Mouse (Mus musculus) embryonic facial prominence, embryonic 13.5 days (tissue): ENCODE results near the gene Erg. TPM values are rescaled to one million over a fixed set of nuclear protein-coding genes. Genes with fewer than 3 reads are reported as not detected.

Experiments
- ATAC-seq: fragments of 200-750 bp; cut with Nextera tagmentation; 2 replicates; pipeline ENCODE4 v1.8.0; 2017; ENCODE audit warnings: low read depth; ENCODE audit not compliant: insufficient number of reproducible peaks, insufficient read depth, low FRiP score, low TSS enrichment
- H3K27ac ChIP-seq: fragments of 300-500 bp; sonication (generic); 2 replicates; pipeline ENCODE4 v1.5.1; 2015; ENCODE audit warnings: moderate library complexity, mild to moderate bottlenecking, inconsistent platforms
- H3K27me3 ChIP-seq: fragments of 300-500 bp; sonication (generic); 2 replicates; pipeline ENCODE4 v1.6.1; 2015; ENCODE audit warnings: mild to moderate bottlenecking, inconsistent platforms
- H3K36me3 ChIP-seq: fragments of 300-500 bp; sonication (generic); 2 replicates; pipeline ENCODE4 v1.6.1; 2015; ENCODE audit warnings: mild to moderate bottlenecking, inconsistent platforms
- H3K4me1 ChIP-seq: fragments of 300-500 bp; sonication (generic); 2 replicates; pipeline ENCODE4 v1.6.1; 2015; ENCODE audit warnings: inconsistent platforms
- H3K4me2 ChIP-seq: fragments of 300-500 bp; sonication (generic); 2 replicates; pipeline ENCODE4 v1.6.1; 2015; ENCODE audit warnings: moderate library complexity, mild to moderate bottlenecking, inconsistent platforms
- H3K4me3 ChIP-seq: fragments of 300-500 bp; sonication (generic); 2 replicates; pipeline ENCODE4 v1.5.1; 2015; ENCODE audit warnings: mild to moderate bottlenecking, inconsistent platforms
- H3K9ac ChIP-seq: fragments of 300-500 bp; sonication (generic); 2 replicates; pipeline ENCODE4 v1.6.1; 2015; ENCODE audit warnings: mild to moderate bottlenecking, inconsistent platforms
- H3K9me3 ChIP-seq: fragments of 300-500 bp; sonication (generic); 2 replicates; pipeline ENCODE4 v1.6.1; 2016; ENCODE audit warnings: inconsistent platforms
- whole genome bisulfite sequencing: fragments of 180-500 bp; shearing (Covaris S2); methylation state at CpG from one replicate; pipeline ENCODE4 v1.1.7; 2015; ENCODE audit warnings: mixed read lengths; 5-methylcytosine and 5-hydroxymethylcytosine counted together
- polyA plus RNA-seq: library from polyadenylated mRNA; unstranded; fragments of >200 nt; fragmentation: Nextera tagmentation; extraction: Ambion mirVana; gene quantifications from 2 replicates; pipeline ENCODE4 v1.2.1, GENCODE M21; 2015

The Erg gene
- polyA plus RNA-seq, 1 experiment from 2014 or later: 17.2 TPM

DNA sequence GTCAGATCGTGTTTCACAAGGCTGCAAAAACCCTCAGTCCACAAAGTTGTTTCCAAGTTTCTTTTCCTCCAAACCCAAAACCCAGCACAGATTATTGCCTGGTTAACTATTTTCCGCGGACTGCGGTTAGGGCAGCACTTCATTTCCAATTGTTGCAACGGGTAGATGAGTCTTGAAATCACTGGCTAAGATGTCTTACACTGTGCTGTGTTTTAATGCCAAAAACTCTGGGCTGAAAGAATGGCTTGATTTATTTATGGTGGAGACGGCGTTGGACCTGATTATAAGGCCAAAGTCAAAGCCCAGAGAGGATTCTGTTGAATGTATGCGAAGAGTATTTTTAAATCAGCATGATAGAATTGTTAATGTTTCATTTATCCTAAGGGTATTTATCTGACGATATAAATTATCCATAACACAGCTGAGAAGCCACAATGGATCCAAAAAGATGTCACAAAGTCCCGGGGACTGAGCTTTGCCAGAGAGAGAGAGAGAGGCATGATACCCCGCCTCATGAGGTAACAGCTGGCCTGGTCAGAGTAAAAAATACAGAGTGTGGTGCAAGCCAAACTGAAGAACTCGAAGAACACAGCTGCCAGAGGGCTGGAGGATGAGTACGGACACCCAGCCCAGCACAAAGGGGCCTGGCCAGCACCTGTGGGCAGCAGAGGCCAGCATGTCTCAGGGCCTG, 53.9 kb downstream of the Erg start:
- WGBS: 68% methylated on average over 13 of the region's 13 CpGs
- no peak for ATAC-seq
- H3K4me3 ChIP-seq: no peak overlapping the region
- no peaks in the 10 kb centered on the region for H3K36me3 ChIP-seq
- peaks cover 16% of the 10 kb centered on the region for H3K4me1 ChIP-seq
- H3K9ac ChIP-seq: no peak overlapping the region
- H3K9me3 ChIP-seq: no peaks in the 10 kb centered on the region
- H3K27ac ChIP-seq: 0 out of 2 replicates have a peak overlapping the region, but pooled peaks have one; percentile 0
- no peak overlapping the region for H3K4me2 ChIP-seq
- H3K27me3 ChIP-seq: no peaks in the 10 kb centered on the region

- Histone ChIP-seq H3K9me3 (no peaks in the 10 kb centered on the region), H3K36me3 (peaks cover 3% of the 10 kb centered on the region), H3K9ac (no peak overlapping the region), H3K4me2 (no peak overlapping the region), H3K27ac (no peak overlapping the region), H3K4me1 (peaks cover 9% of the 10 kb centered on the region; the same call in 1 of the 2 replicates), H3K4me3 (no peak overlapping the region), H3K27me3 (no peaks in the 10 kb centered on the region)
- ATAC-seq: no peak
- WGBS: 82% methylated on average over 2 of the region's 2 CpGs
These were observed 58.8 kb downstream of the Erg start for GRCm38 (mm10) chr16:95527561-95527960.

GRCm38 (mm10) chr16:95519520-95519919, 66.9 kb downstream of the Erg start:
- Histone ChIP-seq H3K4me2 (no peak overlapping the region), H3K36me3 (peaks cover 3% of the 10 kb centered on the region; the same call in 1 of the 2 replicates), H3K9me3 (no peaks in the 10 kb centered on the region), H3K4me3 (no peak overlapping the region), H3K9ac (no peak overlapping the region), H3K4me1 (peaks cover 15% of the 10 kb centered on the region), H3K27ac (no peak overlapping the region), H3K27me3 (no peaks in the 10 kb centered on the region; the same call in 1 of the 2 replicates)
- 64% methylated on average over 8 of the region's 8 CpGs for WGBS
- no peak for ATAC-seq

- no peak overlapping the region for H3K4me2 ChIP-seq
- WGBS: 68% methylated on average over 2 of the region's 2 CpGs
- H3K9me3 ChIP-seq: no peaks in the 10 kb centered on the region
- peaks cover 6% of the 10 kb centered on the region; the same call in 1 of the 2 replicates for H3K27me3 ChIP-seq
- no peak overlapping the region for H3K4me3 ChIP-seq
- no peaks in the 10 kb centered on the region for H3K4me1 ChIP-seq
- H3K9ac ChIP-seq: no peak overlapping the region
- no peak overlapping the region for H3K27ac ChIP-seq
- no peaks in the 10 kb centered on the region for H3K36me3 ChIP-seq
- no peak for ATAC-seq
These were observed 80.3 kb downstream of the Erg start for GRCm38 (mm10) chr16:95506051-95506450.

GRCm38 (mm10) chr16:95496582-95497300, 89.7 kb downstream of the Erg start:
- H3K4me1 ChIP-seq: peaks cover 28% of the 10 kb centered on the region
- H3K9me3 ChIP-seq: no peaks in the 10 kb centered on the region
- H3K4me3 ChIP-seq: no peak overlapping the region
- H3K9ac ChIP-seq: no peak overlapping the region
- H3K27ac ChIP-seq: no peak overlapping the region
- H3K36me3 ChIP-seq: no peaks in the 10 kb centered on the region
- no peak for ATAC-seq
- 89% methylated on average over 10 of the region's 10 CpGs for WGBS
- H3K4me2 ChIP-seq: no peak overlapping the region
- H3K27me3 ChIP-seq: peaks cover 13% of the 10 kb centered on the region; the same call in 1 of the 2 replicates

DNA sequence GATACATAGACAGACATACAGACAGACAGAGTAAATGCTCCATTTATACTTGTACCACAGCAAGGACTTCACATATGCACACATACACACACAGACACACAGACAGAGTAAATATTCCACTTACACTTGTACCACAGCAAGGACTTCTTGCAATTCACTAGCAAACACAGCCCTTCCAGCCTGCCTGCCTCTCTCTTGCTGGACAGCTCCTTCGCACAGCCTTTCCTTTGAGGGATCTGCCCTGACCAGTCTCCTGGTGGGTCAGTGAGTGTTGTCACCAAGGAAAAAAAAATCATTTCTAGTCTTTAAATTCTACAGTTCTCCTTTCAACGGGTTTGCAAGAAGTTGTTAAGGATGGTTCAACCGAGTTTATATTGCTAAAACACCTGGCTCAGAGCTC, 92.3 kb downstream of the Erg start:
- no peak overlapping the region for H3K4me3 ChIP-seq
- no peak overlapping the region for H3K4me2 ChIP-seq
- no peak overlapping the region for H3K9ac ChIP-seq
- peaks cover 10% of the 10 kb centered on the region; the same call in 1 of the 2 replicates for H3K27me3 ChIP-seq
- no peak for ATAC-seq
- WGBS: 52% methylated on average over 3 of the region's 3 CpGs
- H3K27ac ChIP-seq: no peak overlapping the region
- H3K36me3 ChIP-seq: no peaks in the 10 kb centered on the region
- peaks cover 35% of the 10 kb centered on the region for H3K4me1 ChIP-seq
- no peaks in the 10 kb centered on the region for H3K9me3 ChIP-seq

DNA sequence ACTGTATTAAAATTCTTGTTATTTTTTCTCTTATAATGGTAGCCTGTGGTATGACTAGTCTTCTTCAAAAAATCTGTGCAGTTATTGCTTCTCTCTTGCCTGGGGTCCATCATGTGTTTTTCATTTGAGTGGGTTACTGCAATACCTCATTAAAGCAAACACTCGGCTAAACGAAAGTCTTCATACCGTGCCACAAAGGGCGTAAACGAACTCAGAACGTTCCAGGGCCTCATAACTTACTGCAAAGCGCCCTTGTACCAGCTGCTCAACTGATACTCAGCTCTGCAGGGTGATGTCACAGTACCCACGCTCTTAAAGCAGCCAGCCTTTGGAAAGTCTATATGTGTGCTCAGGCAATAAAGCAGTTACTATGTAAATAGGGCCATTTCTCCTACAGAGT, 93.1 kb downstream of the Erg start:
- H3K27ac ChIP-seq: no peak overlapping the region
- H3K4me1 ChIP-seq: peaks cover 31% of the 10 kb centered on the region
- 31% methylated on average over 8 of the region's 8 CpGs for WGBS
- no peaks in the 10 kb centered on the region for H3K36me3 ChIP-seq
- H3K9me3 ChIP-seq: no peaks in the 10 kb centered on the region
- 0 out of 2 replicates have a peak, but pooled peaks have one; percentile 52 for ATAC-seq
- peaks cover 10% of the 10 kb centered on the region; the same call in 1 of the 2 replicates for H3K27me3 ChIP-seq
- no peak overlapping the region for H3K4me3 ChIP-seq
- no peak overlapping the region for H3K4me2 ChIP-seq
- H3K9ac ChIP-seq: no peak overlapping the region

GRCm38 (mm10) chr16:95492146-95492545, 94.2 kb downstream of the Erg start:
- no peaks in the 10 kb centered on the region for H3K36me3 ChIP-seq
- H3K4me1 ChIP-seq: peaks cover 31% of the 10 kb centered on the region
- no peak overlapping the region for H3K4me2 ChIP-seq
- H3K4me3 ChIP-seq: no peak overlapping the region
- 0 out of 2 replicates have a peak, but pooled peaks cover 3% of the 10 kb centered on the region for H3K27me3 ChIP-seq
- ATAC-seq: no peak
- no peak overlapping the region for H3K9ac ChIP-seq
- no peaks in the 10 kb centered on the region for H3K9me3 ChIP-seq
- no peak overlapping the region for H3K27ac ChIP-seq
- WGBS: 89% methylated on average over 7 of the region's 7 CpGs

DNA sequence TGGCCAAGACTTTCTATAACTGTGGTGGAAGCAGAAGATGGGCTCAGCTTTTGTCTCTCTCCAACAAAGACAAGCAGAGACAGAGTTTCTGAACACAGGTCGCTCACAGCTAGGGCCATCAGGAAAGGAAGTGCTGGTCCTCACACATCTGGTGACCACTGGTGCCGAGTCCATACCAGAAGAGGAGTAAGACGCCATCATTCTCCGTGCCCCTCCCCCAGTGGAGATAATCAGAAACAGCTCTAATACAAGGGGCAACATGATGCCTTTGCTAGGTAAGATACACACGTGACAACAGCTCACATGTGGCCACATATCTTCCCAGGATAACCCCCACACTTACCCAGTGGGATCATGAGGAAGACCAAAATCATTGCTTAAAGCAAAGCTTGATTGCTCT, 96.0 kb downstream of the Erg start:
- Histone ChIP-seq H3K9me3 (no peaks in the 10 kb centered on the region), H3K4me1 (peaks cover 31% of the 10 kb centered on the region), H3K27me3 (no peaks in the 10 kb centered on the region), H3K4me3 (no peak overlapping the region), H3K27ac (no peak overlapping the region), H3K36me3 (no peaks in the 10 kb centered on the region), H3K9ac (no peak overlapping the region), H3K4me2 (no peak overlapping the region)
- ATAC-seq: no peak
- WGBS: 32% methylated on average over 5 of the region's 5 CpGs

DNA sequence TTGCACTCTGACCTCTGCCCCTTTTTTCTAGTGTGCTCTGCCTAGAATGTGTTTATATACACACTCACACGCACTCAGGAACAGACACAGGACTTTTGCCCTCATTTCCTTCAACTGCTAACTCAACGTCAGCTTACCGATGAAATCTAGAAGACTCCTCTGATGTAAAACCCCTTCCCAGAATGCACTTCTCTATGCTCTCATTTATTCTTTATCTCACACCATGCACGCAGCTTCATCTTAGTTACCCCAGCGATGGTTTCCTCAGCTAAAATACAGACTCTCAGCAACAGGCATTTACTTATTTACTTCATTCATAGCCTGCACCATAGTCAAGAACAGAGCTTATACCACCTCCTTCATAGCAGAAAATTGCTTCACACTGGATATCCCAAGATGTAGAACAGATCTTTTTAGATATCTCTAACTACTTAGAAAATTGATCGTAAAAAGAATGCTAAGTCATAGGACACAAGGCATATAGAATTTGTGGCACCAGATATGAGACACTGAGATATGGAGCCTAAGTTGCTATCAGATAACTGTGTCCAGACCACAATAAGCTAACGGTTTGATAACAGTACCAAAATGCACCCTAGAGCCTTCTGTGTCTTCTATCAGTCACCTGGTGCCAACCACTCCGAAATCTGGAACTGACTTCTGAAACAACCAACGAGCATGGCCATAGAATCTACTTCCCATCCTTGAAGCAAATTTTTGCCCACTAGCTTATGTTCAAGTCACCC, 98.6 kb downstream of the Erg start:
- ATAC-seq: no peak
- no peak overlapping the region for H3K4me3 ChIP-seq

DNA sequence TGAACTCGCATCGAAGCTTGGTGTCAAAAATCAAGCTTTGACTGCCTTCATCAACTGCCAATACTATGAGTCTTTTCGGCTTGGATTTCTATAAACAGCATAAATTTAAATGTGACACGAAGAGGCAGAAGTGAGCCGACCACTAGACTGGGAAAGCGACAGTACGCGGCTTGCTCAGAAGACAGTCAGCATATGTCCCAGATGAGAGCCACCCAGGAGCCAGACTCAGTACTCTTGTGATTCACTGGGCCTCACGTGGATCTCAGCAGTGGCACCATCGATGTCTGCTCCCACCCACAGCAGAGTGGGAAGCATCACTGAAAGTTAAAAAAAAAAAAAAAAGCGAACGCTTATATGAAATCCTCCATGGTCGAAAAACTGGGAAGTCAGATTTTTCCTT, 105.2 kb downstream of the Erg start:
- 86% methylated on average over 13 of the region's 13 CpGs for WGBS
- Histone ChIP-seq H3K27ac (no peak overlapping the region), H3K9me3 (no peaks in the 10 kb centered on the region), H3K9ac (no peak overlapping the region), H3K4me2 (no peak overlapping the region), H3K27me3 (no peaks in the 10 kb centered on the region), H3K4me1 (no peaks in the 10 kb centered on the region; the same call in 1 of the 2 replicates), H3K36me3 (no peaks in the 10 kb centered on the region), H3K4me3 (no peak overlapping the region)
- ATAC-seq: no peak

More for the DNA sequence above, 98.6 kb downstream of the Erg start:
- Histone ChIP-seq H3K4me1 (peaks cover 19% of the 10 kb centered on the region), H3K27me3 (no peaks in the 10 kb centered on the region), H3K36me3 (no peaks in the 10 kb centered on the region), H3K9me3 (no peaks in the 10 kb centered on the region), H3K9ac (no peak overlapping the region), H3K4me2 (no peak overlapping the region), H3K27ac (no peak overlapping the region)
- 80% methylated on average over 9 of the region's 9 CpGs for WGBS
